Mouse (Mus musculus) A20 (cell line): Measurements from ENCODE around the gene Spire2.
A peak's percentile ranks its signal among the peaks of the same experiment; 100 is the strongest.

ENCODE experiments used
- DNase-seq: peaks from one replicate; pipeline ENCODE4 v3.0.0-alpha.2; 2011; ENCODE audit warnings: low read depth, low spot score

Spire2 gene

GRCm38 (mm10) chr8:123333864-123334263 lies 1.4 kb downstream of the Spire2 start:
- no peak for DNase-seq

GRCm38 (mm10) chr8:123334467-123334866 lies 2.0 kb downstream of the Spire2 start:
- DNase-seq: no peak

- DNase-seq: no peak
Measured at GRCm38 (mm10) chr8:123337475-123337874, 5.0 kb downstream of the Spire2 start.

GRCm38 (mm10) chr8:123340071-123340470 lies 7.6 kb downstream of the Spire2 start:
- DNase-seq: peak; percentile 52

- no peak for DNase-seq
Measured at GRCm38 (mm10) chr8:123341040-123342015, 8.8 kb downstream of the Spire2 start.

- DNase-seq: no peak
Measured at GRCm38 (mm10) chr8:123342253-123342652, 9.7 kb downstream of the Spire2 start.

GRCm38 (mm10) chr8:123342911-123343310 lies 10.4 kb downstream of the Spire2 start:
- DNase-seq: no peak

GRCm38 (mm10) chr8:123343422-123343821 lies 10.9 kb downstream of the Spire2 start:
- no peak for DNase-seq

GRCm38 (mm10) chr8:123345135-123345534 lies 12.6 kb downstream of the Spire2 start:
- no peak for DNase-seq

GRCm38 (mm10) chr8:123345856-123346255 lies 13.3 kb downstream of the Spire2 start:
- no peak for DNase-seq

- DNase-seq: no peak
Measured at GRCm38 (mm10) chr8:123347293-123347692, 14.8 kb downstream of the Spire2 start.

GRCm38 (mm10) chr8:123348237-123348843 lies 15.8 kb downstream of the Spire2 start:
- no peak for DNase-seq

GRCm38 (mm10) chr8:123349073-123349472 lies 16.6 kb downstream of the Spire2 start:
- DNase-seq: no peak

- no peak for DNase-seq
Measured at GRCm38 (mm10) chr8:123352118-123352517, 19.6 kb downstream of the Spire2 start.

GRCm38 (mm10) chr8:123352786-123353185 lies 20.3 kb downstream of the Spire2 start:
- DNase-seq: peak; percentile 42

GRCm38 (mm10) chr8:123353216-123353615 lies 20.7 kb downstream of the Spire2 start:
- no peak for DNase-seq

GRCm38 (mm10) chr8:123361082-123361739 lies 28.7 kb downstream of the Spire2 start:
- DNase-seq: peak; percentile 74

- DNase-seq: peak; percentile 98
Measured at GRCm38 (mm10) chr8:123373403-123374238, 41.1 kb downstream of the Spire2 start, which contains the start of gene Tcf25. TSS of gene Tcf25 (plus strand) at chr8:123373753.

GRCm38 (mm10) chr8:123374239-123374578 lies 41.7 kb downstream of the Spire2 start:
- DNase-seq: peak; percentile 94

GRCm38 (mm10) chr8:123375701-123376100 lies 43.2 kb downstream of the Spire2 start:
- DNase-seq: no peak

GRCm38 (mm10) chr8:123376106-123376505 lies 43.6 kb downstream of the Spire2 start:
- no peak for DNase-seq
